ENCODE assay signal across 20 mouse cellular contexts in the genomic region with DNA sequence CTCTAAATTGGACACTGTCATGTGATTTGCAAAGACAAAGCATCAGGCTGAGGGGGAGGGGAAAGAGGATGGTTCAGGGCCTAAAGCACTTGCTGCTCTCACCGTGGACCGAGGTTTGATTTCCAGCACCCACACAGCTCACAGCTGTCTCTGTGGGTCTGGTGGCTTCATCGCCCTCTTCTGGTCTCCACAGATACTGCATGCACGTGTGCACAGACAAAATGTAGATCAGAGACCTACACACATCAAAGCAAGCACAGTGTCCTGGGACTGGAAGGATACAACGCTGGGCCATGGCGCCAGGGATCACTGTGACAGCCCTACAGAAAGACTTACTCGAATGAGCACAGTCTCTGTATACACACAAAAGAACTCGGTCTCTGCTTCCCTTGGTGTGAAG.
A peak's percentile ranks its signal among the peaks of the same experiment; 100 is the strongest.
DNase-seq lines count a peak whose midpoint lies in the region; ATAC-seq and TF ChIP-seq lines count a peak whose summit lies in the region.
"Had no signal": no experiment of that assay in that cellular context is flagged by ENCODE, and none has a peak within 500 bp of the region (broad histone marks: within the 10 kb centered on the region; RNA-seq: fewer than 3 reads in every experiment).

No protein-coding gene starts in this region.

- 0 out of 2 replicates have a peak, but pooled peaks cover 3% of the 10 kb centered on the region for H3K9me3 ChIP-seq in heart, embryonic 10.5 days
- no peaks in the 10 kb centered on the region for H3K9me3 ChIP-seq in ES-E14 (ENCODE audit: control insufficient read depth, insufficient read depth, low read depth, low read length)
- no peaks in the 10 kb centered on the region for H3K9me3 ChIP-seq in forebrain, embryonic 16.5 days (ENCODE audit: control insufficient read depth, low read length)
- H3K9me3 ChIP-seq: embryonic facial prominence, embryonic 12.5 days; hindbrain, embryonic 15.5 days; neural tube, embryonic 13.5 days had no signal

- 87% methylated on average over 8 of the region's 8 CpGs for WGBS in heart, embryonic 10.5 days
- WGBS in lung, adult 2 months, result 91% methylated on average over 8 of the region's 8 CpGs
- 94% methylated on average over 8 of the region's 8 CpGs for WGBS in forebrain, embryonic 16.5 days

- H3K27me3 ChIP-seq in heart, embryonic 10.5 days (ENCODE audit: insufficient read depth, poor library complexity, severe bottlenecking), result no peaks in the 10 kb centered on the region
- no peaks in the 10 kb centered on the region for H3K27me3 ChIP-seq in forebrain, embryonic 16.5 days (replicated peaks; ENCODE audit: control insufficient read depth, insufficient read depth, low read length)
- H3K27me3 ChIP-seq: embryonic facial prominence, embryonic 12.5 days; heart, embryonic 12.5 days; hindbrain, embryonic 15.5 days; kidney, embryonic 15.5 days; limb, embryonic 12.5 days; neural tube, embryonic 13.5 days had no signal

- in situ Hi-C loops in ES-E14 (cut with MboI; ENCODE audit: low sequenced_read_pairs in 2 of 2, unreplicated experiment in 2 of 2), result no loop called here

- TF ChIP-seq POLR2A in lung, adult 2 months (IDR thresholded peaks at IDR 0.05; ENCODE audit: borderline replicate concordance, extremely low read depth, low read depth, low read length), result no peak

- H3K4me3 ChIP-seq in heart, embryonic 10.5 days, result no peak overlapping the region
- no peak overlapping the region for H3K4me3 ChIP-seq in lung, adult 2 months (replicated peaks; ENCODE audit: extremely low read depth, low read depth, low read length)
- H3K4me3 ChIP-seq in ES-E14 (ENCODE audit: insufficient read depth in 1 of 2, low read depth in 1 of 2, low read length in 2 of 2, poor library complexity in 1 of 2, severe bottlenecking in 1 of 2), result no peak overlapping the region
- no peak overlapping the region for H3K4me3 ChIP-seq in forebrain, embryonic 16.5 days (replicated peaks; ENCODE audit: low read length)
- H3K4me3 ChIP-seq: embryonic facial prominence, embryonic 12.5 days; forebrain, embryonic 10.5 days; heart, embryonic 12.5 days; hindbrain, embryonic 15.5 days; kidney, embryonic 15.5 days; limb, embryonic 12.5 days; neural tube, embryonic 13.5 days had no signal

- H3K36me3 ChIP-seq in heart, embryonic 10.5 days, result peaks cover 94% of the 10 kb centered on the region
- peaks cover 23% of the 10 kb centered on the region for H3K36me3 ChIP-seq in ES-E14 (ENCODE audit: control insufficient read depth, insufficient read depth, low read length, poor library complexity, severe bottlenecking)
- peaks cover 18% of the 10 kb centered on the region for H3K36me3 ChIP-seq in forebrain, embryonic 16.5 days (ENCODE audit: control insufficient read depth, insufficient read depth)

- H3K9ac ChIP-seq in ES-E14 (ENCODE audit: insufficient read depth, low read depth, low read length, poor library complexity, severe bottlenecking), result no peak overlapping the region
- H3K9ac ChIP-seq in forebrain, embryonic 16.5 days (replicated peaks; ENCODE audit: low read depth, low read length), result no peak overlapping the region
- H3K9ac ChIP-seq: embryonic facial prominence, embryonic 12.5 days; heart, embryonic 12.5 days; hindbrain, embryonic 15.5 days; kidney, embryonic 15.5 days; limb, embryonic 12.5 days; neural tube, embryonic 13.5 days had no signal

- H3K4me2 ChIP-seq in forebrain, embryonic 16.5 days (ENCODE audit: low read length), result no peak overlapping the region
- H3K4me2 ChIP-seq: embryonic facial prominence, embryonic 12.5 days; heart, embryonic 12.5 days; hindbrain, embryonic 15.5 days; kidney, embryonic 15.5 days; limb, embryonic 12.5 days; neural tube, embryonic 13.5 days had no signal

- 0 out of 2 replicates have a peak, but pooled peaks have one; percentile 31 for ATAC-seq in megakaryocyte progenitor cell, adult 5-6 weeks (replicated peaks; ENCODE audit: poor library complexity)
- no peak for ATAC-seq in forebrain, embryonic 16.5 days
- ATAC-seq: midbrain, embryonic 16.5 days had no signal

- intact Hi-C loops in heart, postnatal 25 days (cut with DNase I), result no loop called here

- peak; percentile 22; the same call in 1 of the 2 replicates for TF ChIP-seq CTCF in lung, adult 2 months (IDR thresholded peaks at IDR 0.05; ENCODE audit: insufficient read depth, low read length)

- H3K4me1 ChIP-seq in heart, embryonic 10.5 days, result peaks cover 8% of the 10 kb centered on the region
- peaks cover 10% of the 10 kb centered on the region for H3K4me1 ChIP-seq in lung, adult 2 months (ENCODE audit: control insufficient read depth, insufficient read depth, low read length)
- H3K4me1 ChIP-seq in ES-E14 (ENCODE audit: control insufficient read depth in 2 of 2, insufficient read depth in 2 of 2, low read length in 2 of 2, poor library complexity in 1 of 2), result peaks cover under 1 to 5% of the 10 kb centered on the region in 2 experiments
- no peaks in the 10 kb centered on the region for H3K4me1 ChIP-seq in forebrain, embryonic 16.5 days (replicated peaks; ENCODE audit: control insufficient read depth, insufficient read depth, low read length)
- H3K4me1 ChIP-seq: hindbrain, embryonic 15.5 days had no signal

- H3K27ac ChIP-seq in heart, embryonic 10.5 days, result no peak overlapping the region
- no peak overlapping the region for H3K27ac ChIP-seq in ES-E14 (ENCODE audit: insufficient read depth, low read depth, low read length, poor library complexity, severe bottlenecking)
- no peak overlapping the region for H3K27ac ChIP-seq in forebrain, embryonic 16.5 days (ENCODE audit: low read length)
- H3K27ac ChIP-seq: embryonic facial prominence, embryonic 12.5 days; forebrain, embryonic 10.5 days; hindbrain, embryonic 15.5 days; kidney, embryonic 15.5 days; limb, embryonic 12.5 days; neural tube, embryonic 13.5 days had no signal

- DNase-seq in heart, embryonic 10.5 days (ENCODE audit: low spot score), result peak; percentile 72
- no peak for DNase-seq in heart, postnatal 25 days (ENCODE audit: low spot score)
- no peak for DNase-seq in lung, adult 2 months
- no peak for DNase-seq in lung, postnatal 25 days (ENCODE audit: low spot score)
- DNase-seq in ES-E14 (ENCODE audit: low read depth, low spot score), result no peak
- DNase-seq: cerebellum, postnatal 14 days; layer of hippocampus, postnatal 36 days; lung, postnatal 4 days; retina, postnatal 1 day; thymus, adult 18-20 months had no signal

TF ChIP-seq in ES-E14, 5 proteins besides CTCF, POLR2A, EP300 and RAD21:
- TF ChIP-seq ZC3H11A (IDR thresholded peaks at IDR 0.05; ENCODE audit: borderline replicate concordance, low read depth, low read length) (0 out of 2 replicates have a peak, but pooled peaks have one; percentile 33), MAFK (IDR thresholded peaks at IDR 0.05; ENCODE audit: insufficient read depth, low read depth, low read length) (no peak), CHD2 (IDR thresholded peaks at IDR 0.05; ENCODE audit: low read depth, low read length) (no peak), HCFC1 (IDR thresholded peaks at IDR 0.05; ENCODE audit: borderline replicate concordance, insufficient read depth, low read length) (no peak), ZNF384 (IDR thresholded peaks at IDR 0.05; ENCODE audit: low read depth, low read length) (no peak)
